Comparison of ENCODE assay signal across 11 mouse cellular contexts in genomic region chr16:5534862-5535261, GRCm38 (mm10).
A peak's percentile ranks its signal among the peaks of the same experiment; 100 is the strongest.
DNase-seq lines count a peak whose midpoint lies in the region; ATAC-seq and TF ChIP-seq lines count a peak whose summit lies in the region.
"Had no signal": no experiment of that assay in that cellular context is flagged by ENCODE, and none has a peak within 500 bp of the region (broad histone marks: within the 10 kb centered on the region; RNA-seq: fewer than 3 reads in every experiment).

No protein-coding gene starts in this region.

- H3K9me3 ChIP-seq in midbrain, postnatal 0 days (ENCODE audit: low read length) = no peaks in the 10 kb centered on the region
- H3K9me3 ChIP-seq in midbrain, embryonic 16.5 days (replicated peaks; ENCODE audit: control insufficient read depth, low read length, poor library complexity, severe bottlenecking) = no peaks in the 10 kb centered on the region
- H3K9me3 ChIP-seq in hindbrain, embryonic 11.5 days (ENCODE audit: control insufficient read depth, low read length) = no peaks in the 10 kb centered on the region
- H3K9me3 ChIP-seq: heart, embryonic 13.5 days; limb, embryonic 12.5 days; midbrain, embryonic 12.5 days had no signal

- H3K27me3 ChIP-seq in midbrain, postnatal 0 days (ENCODE audit: insufficient read depth, low read length) = no peaks in the 10 kb centered on the region
- no peaks in the 10 kb centered on the region for H3K27me3 ChIP-seq in midbrain, embryonic 16.5 days (ENCODE audit: control insufficient read depth, insufficient read depth, low read depth, low read length)
- H3K27me3 ChIP-seq in hindbrain, embryonic 11.5 days (ENCODE audit: control insufficient read depth, insufficient read depth, low read length) = no peaks in the 10 kb centered on the region

- no peak overlapping the region for H3K4me2 ChIP-seq in midbrain, postnatal 0 days (ENCODE audit: low read depth, low read length, poor library complexity, severe bottlenecking)
- H3K4me2 ChIP-seq in midbrain, embryonic 16.5 days (ENCODE audit: low read length) = no peak overlapping the region
- no peak overlapping the region for H3K4me2 ChIP-seq in hindbrain, embryonic 11.5 days (replicated peaks; ENCODE audit: low read depth, low read length)
- H3K4me2 ChIP-seq: heart, embryonic 13.5 days; limb, embryonic 12.5 days; midbrain, embryonic 12.5 days had no signal

- no peak for ATAC-seq in midbrain, postnatal 0 days (ENCODE audit: low FRiP score)
- no peak for ATAC-seq in midbrain, embryonic 16.5 days
- no peak for ATAC-seq in hindbrain, embryonic 11.5 days (ENCODE audit: low FRiP score)

- H3K36me3 ChIP-seq in midbrain, postnatal 0 days (ENCODE audit: insufficient read depth, low read length) = no peaks in the 10 kb centered on the region
- H3K36me3 ChIP-seq in midbrain, embryonic 16.5 days (ENCODE audit: control insufficient read depth, insufficient read depth, low read length) = no peaks in the 10 kb centered on the region
- H3K36me3 ChIP-seq in hindbrain, embryonic 11.5 days (ENCODE audit: control insufficient read depth, insufficient read depth, low read length) = no peaks in the 10 kb centered on the region
- H3K36me3 ChIP-seq: heart, embryonic 13.5 days; limb, embryonic 12.5 days; midbrain, embryonic 12.5 days had no signal

- TF ChIP-seq CTCF in midbrain, postnatal 0 days (IDR thresholded peaks at IDR 0.05) = peak; percentile 74

- DNase-seq in cerebellum, postnatal 25 days = peak; percentile 16 to 21
- DNase-seq in cerebellum, adult 11 months = no peak
- DNase-seq in midbrain, postnatal 0 days (ENCODE audit: low spot score) = peak; percentile 75
- peak; percentile 35 to 65 for DNase-seq in layer of hippocampus, postnatal 14 days (ENCODE audit: low spot score in 2 of 2)
- DNase-seq in telencephalon, adult 2 months (ENCODE audit: low read depth, low spot score) = peak; percentile 53
- no peak for DNase-seq in gastrocnemius, postnatal 10 days
- no peak for DNase-seq in hindbrain, embryonic 11.5 days (ENCODE audit: low spot score)

- no peak overlapping the region for H3K9ac ChIP-seq in midbrain, postnatal 0 days (replicated peaks; ENCODE audit: low read length, poor library complexity, severe bottlenecking)
- H3K9ac ChIP-seq in midbrain, embryonic 16.5 days (ENCODE audit: low read depth, low read length) = no peak overlapping the region
- no peak overlapping the region for H3K9ac ChIP-seq in hindbrain, embryonic 11.5 days (ENCODE audit: low read depth, low read length)
- H3K9ac ChIP-seq: heart, embryonic 13.5 days; limb, embryonic 12.5 days; midbrain, embryonic 12.5 days had no signal

- no peak overlapping the region for H3K27ac ChIP-seq in midbrain, postnatal 0 days (ENCODE audit: low read depth, low read length)
- H3K27ac ChIP-seq in midbrain, embryonic 16.5 days (ENCODE audit: low read length) = no peak overlapping the region
- H3K27ac ChIP-seq in hindbrain, embryonic 11.5 days (ENCODE audit: low read depth, low read length) = no peak overlapping the region
- H3K27ac ChIP-seq: heart, embryonic 13.5 days; limb, embryonic 12.5 days; midbrain, embryonic 12.5 days had no signal

- peaks cover 8% of the 10 kb centered on the region; the same call in 1 of the 2 replicates for H3K4me1 ChIP-seq in midbrain, postnatal 0 days (ENCODE audit: insufficient read depth, low read length)
- peaks cover 12% of the 10 kb centered on the region; the same call in 1 of the 2 replicates for H3K4me1 ChIP-seq in midbrain, embryonic 16.5 days (ENCODE audit: control insufficient read depth, insufficient read depth, low read length)
- no peaks in the 10 kb centered on the region; the same call in none of the 2 replicates for H3K4me1 ChIP-seq in hindbrain, embryonic 11.5 days (replicated peaks; ENCODE audit: control insufficient read depth, insufficient read depth, low read length)

- H3K4me3 ChIP-seq in midbrain, postnatal 0 days (ENCODE audit: low read depth, low read length) = no peak overlapping the region
- no peak overlapping the region for H3K4me3 ChIP-seq in midbrain, embryonic 16.5 days (ENCODE audit: low read depth, low read length)
- H3K4me3 ChIP-seq in hindbrain, embryonic 11.5 days (ENCODE audit: low read depth, low read length) = no peak overlapping the region
- H3K4me3 ChIP-seq: heart, embryonic 13.5 days; limb, embryonic 12.5 days; midbrain, embryonic 12.5 days had no signal

- 38% methylated on average over 5 of the region's 5 CpGs for WGBS in midbrain, postnatal 0 days
- WGBS in midbrain, embryonic 16.5 days = 36% methylated on average over 5 of the region's 5 CpGs
- WGBS in hindbrain, embryonic 11.5 days = 66% methylated on average over 5 of the region's 5 CpGs

Comparison
In these comparisons a context has a peak if more than half of its experiments do, and no peak if none do; other contexts are left out.
1. DNase-seq: peak in cerebellum, postnatal 25 days (2 of 2), midbrain, postnatal 0 days (single experiment), layer of hippocampus, postnatal 14 days (2 of 2) and telencephalon, adult 2 months (single experiment); none in cerebellum, adult 11 months (single experiment), gastrocnemius, postnatal 10 days (single experiment) and hindbrain, embryonic 11.5 days (single experiment).